In the genomic region with DNA sequence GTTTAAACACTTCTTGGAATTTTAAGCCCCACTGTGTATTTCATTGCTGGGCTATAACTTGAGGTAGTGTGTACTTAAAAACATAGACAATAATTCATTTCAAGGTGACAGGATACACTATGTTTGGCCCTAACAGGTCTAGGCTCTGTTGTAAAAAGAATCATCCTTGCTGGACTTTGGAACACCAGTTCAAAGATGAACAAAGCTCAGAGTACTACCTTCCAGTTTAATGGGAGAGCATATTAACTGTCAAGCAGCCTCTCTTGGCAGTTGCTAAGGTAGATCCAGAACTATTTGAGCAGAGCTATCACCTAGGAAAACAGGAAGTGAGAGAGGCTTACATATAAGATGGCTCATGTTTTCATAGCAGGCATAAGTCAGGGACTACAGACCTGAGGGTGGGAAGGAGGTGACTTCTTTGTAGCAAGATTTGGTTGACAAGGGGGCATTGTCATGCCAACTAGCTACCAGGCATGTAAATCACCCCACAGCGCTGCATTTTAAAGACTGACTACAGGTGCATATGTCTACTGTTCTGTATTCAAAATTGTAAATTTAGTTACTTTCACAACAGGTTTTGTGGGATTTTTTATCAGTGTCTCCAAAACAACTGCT, we compare ENCODE assay signal across 21 mouse cellular contexts.
DNase-seq lines count a peak whose midpoint lies in the region; ATAC-seq and TF ChIP-seq lines count a peak whose summit lies in the region.
"Had no signal": no experiment of that assay in that cellular context is flagged by ENCODE, and none has a peak within 500 bp of the region (broad histone marks: within the 10 kb centered on the region; RNA-seq: fewer than 3 reads in every experiment).

No protein-coding gene starts in this region.

- TF ChIP-seq CTCF in liver, adult 2 months (IDR thresholded peaks at IDR 0.05; ENCODE audit: low read depth, low read length) = no peak
- TF ChIP-seq CTCF in liver, postnatal 0 days (IDR thresholded peaks at IDR 0.05; ENCODE audit: low read depth) = no peak

- no peak overlapping the region for H3K27ac ChIP-seq in kidney, embryonic 15.5 days
- H3K27ac ChIP-seq in liver, adult 2 months (replicated peaks; ENCODE audit: insufficient read depth, low read depth, low read length) = no peak overlapping the region
- no peak overlapping the region for H3K27ac ChIP-seq in liver, postnatal 0 days (ENCODE audit: low read depth)
- H3K27ac ChIP-seq in heart, embryonic 12.5 days (ENCODE audit: poor library complexity, severe bottlenecking) = no peak overlapping the region
- H3K27ac ChIP-seq: embryonic facial prominence, embryonic 12.5 days; forebrain, embryonic 15.5 days; heart, embryonic 10.5 days; heart, embryonic 15.5 days; hindbrain, embryonic 13.5 days had no signal

- H3K9me3 ChIP-seq in kidney, embryonic 15.5 days (replicated peaks) = 0 out of 2 replicates have a peak, but pooled peaks cover 7% of the 10 kb centered on the region
- no peaks in the 10 kb centered on the region for H3K9me3 ChIP-seq in liver, postnatal 0 days (ENCODE audit: low read length)
- H3K9me3 ChIP-seq in heart, embryonic 12.5 days (replicated peaks) = peaks cover 12% of the 10 kb centered on the region
- H3K9me3 ChIP-seq: forebrain, embryonic 15.5 days; heart, embryonic 10.5 days; heart, embryonic 15.5 days; hindbrain, embryonic 13.5 days had no signal

- no peak for TF ChIP-seq POLR2A in liver, adult 2 months (IDR thresholded peaks at IDR 0.05; ENCODE audit: extremely low read depth, insufficient read depth, low read length)

- no peak overlapping the region for H3K4me2 ChIP-seq in kidney, embryonic 15.5 days
- no peak overlapping the region for H3K4me2 ChIP-seq in liver, postnatal 0 days (ENCODE audit: low read depth, low read length)
- H3K4me2 ChIP-seq in heart, embryonic 12.5 days = no peak overlapping the region
- H3K4me2 ChIP-seq: embryonic facial prominence, embryonic 12.5 days; forebrain, embryonic 15.5 days; heart, embryonic 15.5 days; hindbrain, embryonic 13.5 days had no signal

- no peak overlapping the region for H3K9ac ChIP-seq in kidney, embryonic 15.5 days
- no peak overlapping the region for H3K9ac ChIP-seq in liver, adult 2 months (ENCODE audit: low read depth, low read length)
- no peak overlapping the region for H3K9ac ChIP-seq in liver, postnatal 0 days (replicated peaks)
- no peak overlapping the region for H3K9ac ChIP-seq in heart, embryonic 12.5 days
- H3K9ac ChIP-seq: embryonic facial prominence, embryonic 12.5 days; forebrain, embryonic 15.5 days; heart, embryonic 15.5 days; hindbrain, embryonic 13.5 days had no signal

- WGBS in kidney, embryonic 15.5 days = 77% methylated on average over 1 of the region's 1 CpGs
- 94% methylated on average over 1 of the region's 1 CpGs for WGBS in liver, adult 2 months
- 79% methylated on average over 1 of the region's 1 CpGs for WGBS in liver, postnatal 0 days (ENCODE audit: insufficient replicate concordance)
- WGBS in heart, embryonic 12.5 days = 81% methylated on average over 1 of the region's 1 CpGs

- DNase-seq in kidney, adult 11 months = peak; percentile 28
- DNase-seq in kidney, adult 18-20 months = no peak
- peak; percentile 17 for DNase-seq in kidney, postnatal 14 days
- DNase-seq in liver, adult 2 months (ENCODE audit: extremely low read depth, low read depth, low spot score) = peak; percentile 26
- DNase-seq in liver, postnatal 0 days = no peak
- DNase-seq in ZHBTc4 (ENCODE audit: low read depth, low spot score) = peak; percentile 60
- DNase-seq: adrenal gland, postnatal 14 days; cerebellum, adult 11-12 months; cerebellum, adult 9-10 months; cerebellum, postnatal 25 days; gastrocnemius, postnatal 10 days; heart, adult 18-20 months; heart, postnatal 14 days had no signal

- no peak for ATAC-seq in kidney, embryonic 15.5 days (replicated peaks; ENCODE audit: low FRiP score)
- no peak for ATAC-seq in liver, postnatal 0 days
- ATAC-seq in heart, embryonic 12.5 days (ENCODE audit: insufficient number of reproducible peaks, low FRiP score) = no peak
- ATAC-seq: activated CD4-positive, CD25-positive, alpha-beta regulatory T cell, adult 4 months had no signal

- H3K36me3 ChIP-seq in kidney, embryonic 15.5 days = peaks cover 6% of the 10 kb centered on the region; the same call in 1 of the 2 replicates
- no peaks in the 10 kb centered on the region for H3K36me3 ChIP-seq in liver, adult 2 months (ENCODE audit: control insufficient read depth, insufficient read depth, low read length)
- no peaks in the 10 kb centered on the region for H3K36me3 ChIP-seq in liver, postnatal 0 days (replicated peaks; ENCODE audit: insufficient read depth, low read length)
- peaks cover 4% of the 10 kb centered on the region; the same call in 1 of the 2 replicates for H3K36me3 ChIP-seq in heart, embryonic 12.5 days
- H3K36me3 ChIP-seq: embryonic facial prominence, embryonic 12.5 days; heart, embryonic 10.5 days; heart, embryonic 15.5 days had no signal

- no peaks in the 10 kb centered on the region for H3K79me2 ChIP-seq in liver, adult 2 months (ENCODE audit: control insufficient read depth, insufficient read depth, low read length)

- TF ChIP-seq EP300 in liver, postnatal 0 days (IDR thresholded peaks at IDR 0.05; ENCODE audit: low read depth) = no peak

- H3K4me1 ChIP-seq in kidney, embryonic 15.5 days = no peaks in the 10 kb centered on the region
- H3K4me1 ChIP-seq in liver, adult 2 months (ENCODE audit: control insufficient read depth, insufficient read depth, low read length) = no peaks in the 10 kb centered on the region
- no peaks in the 10 kb centered on the region for H3K4me1 ChIP-seq in liver, postnatal 0 days (ENCODE audit: insufficient read depth)
- H3K4me1 ChIP-seq in heart, embryonic 12.5 days (replicated peaks) = no peaks in the 10 kb centered on the region
- H3K4me1 ChIP-seq: embryonic facial prominence, embryonic 12.5 days; forebrain, embryonic 15.5 days; heart, embryonic 10.5 days; heart, embryonic 15.5 days; hindbrain, embryonic 13.5 days had no signal

- no peak overlapping the region for H3K4me3 ChIP-seq in kidney, embryonic 15.5 days (replicated peaks)
- H3K4me3 ChIP-seq in liver, adult 2 months (ENCODE audit: insufficient read depth, low read depth, low read length) = no peak overlapping the region
- H3K4me3 ChIP-seq in liver, postnatal 0 days (ENCODE audit: low read depth, low read length) = no peak overlapping the region
- H3K4me3 ChIP-seq in heart, embryonic 12.5 days = no peak overlapping the region
- H3K4me3 ChIP-seq: embryonic facial prominence, embryonic 12.5 days; forebrain, embryonic 15.5 days; heart, embryonic 10.5 days; heart, embryonic 15.5 days; hindbrain, embryonic 13.5 days had no signal

- no peaks in the 10 kb centered on the region for H3K27me3 ChIP-seq in kidney, embryonic 15.5 days
- H3K27me3 ChIP-seq in liver, adult 2 months (ENCODE audit: control insufficient read depth, insufficient read depth, low read length) = no peaks in the 10 kb centered on the region
- H3K27me3 ChIP-seq in liver, postnatal 0 days (ENCODE audit: insufficient read depth, low read length) = no peaks in the 10 kb centered on the region
- no peaks in the 10 kb centered on the region for H3K27me3 ChIP-seq in heart, embryonic 12.5 days (replicated peaks)
- H3K27me3 ChIP-seq: embryonic facial prominence, embryonic 12.5 days; forebrain, embryonic 15.5 days; heart, embryonic 15.5 days; hindbrain, embryonic 13.5 days had no signal

Comparison
In these comparisons a context has a peak if more than half of its experiments do, and no peak if none do; other contexts are left out.
1. DNase-seq: peak in kidney, adult 11 months (single experiment), kidney, postnatal 14 days (single experiment), liver, adult 2 months (single experiment) and ZHBTc4 (single experiment); none in kidney, adult 18-20 months (single experiment) and liver, postnatal 0 days (single experiment).